Mouse (Mus musculus) cortical plate, adult 2 months (tissue): ENCODE results near the gene Ebp.

Experiments used
- CTCF ChIP-seq: fragments of 200-500 bp; IDR thresholded peaks from 2 replicates; pipeline ENCODE4 v1.5.1; 2011; ENCODE audit warnings: mild to moderate bottlenecking, control low read depth, low read length; ENCODE audit not compliant: insufficient read depth; ENCODE audit errors: extremely low read depth
- POLR2A ChIP-seq: fragments of 200-500 bp; IDR thresholded peaks from 2 replicates; pipeline ENCODE4 v1.6.1; 2011; ENCODE audit warnings: mild to moderate bottlenecking, low read length, control low read depth; ENCODE audit not compliant: insufficient read depth; ENCODE audit errors: extremely low read depth

DNA sequence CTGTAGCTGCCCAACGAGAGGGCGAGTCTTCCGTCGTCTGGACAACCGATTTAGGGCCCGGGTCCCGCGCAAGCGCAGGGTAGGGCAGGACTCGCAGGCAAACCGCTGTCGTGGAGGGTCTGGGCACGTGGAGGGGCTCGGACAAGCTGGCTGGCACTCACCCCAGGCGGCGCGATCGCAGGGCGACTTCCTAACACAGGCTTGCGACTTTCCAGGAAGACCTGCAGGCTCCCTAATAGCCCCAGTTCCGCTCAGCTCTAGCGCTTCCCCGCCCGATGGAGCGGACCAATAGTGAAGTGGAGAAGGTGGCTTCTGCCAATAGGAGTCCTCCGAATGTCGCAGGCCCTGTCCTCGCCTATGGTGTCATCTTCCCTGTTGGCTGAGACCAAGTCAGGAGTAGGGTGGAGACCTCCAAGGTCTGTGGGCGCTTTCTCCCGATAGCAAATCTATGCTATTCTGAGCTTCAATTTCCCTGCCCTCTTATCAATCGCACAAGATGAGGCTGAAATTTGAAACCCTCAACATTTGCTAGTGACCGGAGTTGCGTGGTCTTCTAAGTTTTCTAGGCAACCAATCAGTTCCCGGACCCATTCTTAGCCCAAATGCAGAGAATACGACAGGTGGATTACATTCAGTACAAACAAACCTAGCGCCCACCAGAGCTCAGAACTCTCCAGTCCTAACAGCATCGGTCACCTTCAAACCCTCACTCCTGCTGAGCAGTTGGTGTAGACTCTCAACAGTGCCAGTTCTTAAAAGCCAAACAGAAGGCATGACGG, 483 bp downstream of the Ebp start:
- no peak for TF ChIP-seq CTCF
- peak; percentile 67 for TF ChIP-seq POLR2A
